Mouse (Mus musculus) heart, embryonic 14.5 days (tissue): ENCODE results near the gene Neurod2. TPM values are rescaled to one million over a fixed set of nuclear protein-coding genes. Genes with fewer than 3 reads are reported as not detected.

Source experiments
- ATAC-seq: fragments of 200-750 bp; cut with Nextera tagmentation; 2 replicates; pipeline ENCODE4 v1.8.0; 2017; ENCODE audit warnings: low read depth, moderate TSS enrichment; ENCODE audit not compliant: insufficient number of reproducible peaks, insufficient read depth, low FRiP score
- H3K27ac ChIP-seq, 2 experiments: fragments of 200-500 bp in 1 of 2; fragments of 300-500 bp in 1 of 2; sonication (generic) in 1 of 2; replicated peaks in 1 of 2; 2 replicates each; pipeline ENCODE4 v1.5.1; 2012 to 2014; ENCODE audit warnings: low read depth in 2 of 2, low read length in 2 of 2, control low read depth in 1 of 2, mild to moderate bottlenecking in 1 of 2, mixed read lengths in 1 of 2; ENCODE audit not compliant: control insufficient read depth in 1 of 2, insufficient read depth in 1 of 2
- H3K27me3 ChIP-seq: fragments of 300-500 bp; sonication (generic); 2 replicates; pipeline ENCODE4 v1.6.1; 2014; ENCODE audit warnings: mild to moderate bottlenecking, low read length, control low read depth; ENCODE audit not compliant: control insufficient read depth, insufficient read depth
- H3K36me3 ChIP-seq: fragments of 300-500 bp; sonication (generic); 2 replicates; pipeline ENCODE4 v1.6.1; 2014; ENCODE audit warnings: mild to moderate bottlenecking, control low read depth, low read length, mixed read lengths; ENCODE audit not compliant: control insufficient read depth, insufficient read depth
- H3K4me1 ChIP-seq, 2 experiments: fragments of 200-500 bp in 1 of 2; fragments of 300-500 bp in 1 of 2; sonication (generic) in 1 of 2; 2 replicates each; pipeline ENCODE4 v1.6.1; 2012 to 2014; ENCODE audit warnings: low read length in 2 of 2, control low read depth in 1 of 2, mixed read lengths in 1 of 2; ENCODE audit not compliant: control insufficient read depth in 2 of 2, insufficient read depth in 2 of 2
- H3K4me2 ChIP-seq: fragments of 300-500 bp; sonication (generic); 2 replicates; pipeline ENCODE4 v1.6.1; 2014; ENCODE audit warnings: mild to moderate bottlenecking, low read length
- H3K4me3 ChIP-seq, 2 experiments: fragments of 200-500 bp in 1 of 2; fragments of 300-500 bp in 1 of 2; sonication (generic) in 1 of 2; 2 replicates each; pipeline ENCODE4 v1.5.1; 2012 to 2014; ENCODE audit warnings: low read length in 2 of 2, mild to moderate bottlenecking in 2 of 2, control low read depth in 1 of 2, low read depth in 1 of 2, moderate library complexity in 1 of 2; ENCODE audit not compliant: control insufficient read depth in 1 of 2, insufficient read depth in 1 of 2
- H3K9ac ChIP-seq: fragments of 300-500 bp; sonication (generic); 2 replicates; pipeline ENCODE4 v1.6.1; 2014; ENCODE audit warnings: mild to moderate bottlenecking, low read length
- H3K9me3 ChIP-seq: fragments of 300-500 bp; sonication (generic); 2 replicates; pipeline ENCODE4 v1.6.1; 2016; ENCODE audit warnings: low read length, control low read depth; ENCODE audit not compliant: control insufficient read depth
- WGBS: fragments of 180-500 bp; shearing (Covaris S2); extraction: QIAGEN DNeasy Blood & Tissue Kit; methylation state at CpG from one replicate; pipeline ENCODE4 v1.1.7; 2014; 5-methylcytosine and 5-hydroxymethylcytosine counted together
- polyA plus RNA-seq: library from polyadenylated mRNA; unstranded; fragments of >200 nt; fragmentation: Nextera tagmentation; extraction: Ambion mirVana; gene quantifications from 2 replicates; pipeline ENCODE4 v1.2.1, GENCODE M21; 2014

Gene Neurod2
- polyA plus RNA-seq, 1 experiment from 2014 or later: not detected

- ATAC-seq: no peak
- H3K4me2 ChIP-seq: no peak overlapping the region
- peaks cover 3 to 13% of the 10 kb centered on the region in 2 experiments; a peak in 3 of 4 replicates for H3K4me1 ChIP-seq
- no peak overlapping the region for H3K9ac ChIP-seq
- no peak overlapping the region for H3K4me3 ChIP-seq
- peaks cover 97% of the 10 kb centered on the region for H3K27me3 ChIP-seq
- no peak overlapping the region for H3K27ac ChIP-seq
- H3K36me3 ChIP-seq: no peaks in the 10 kb centered on the region
- 10% methylated on average over 9 of the region's 9 CpGs for WGBS
- H3K9me3 ChIP-seq: no peaks in the 10 kb centered on the region
Observed at GRCm38 (mm10) chr11:98335250-98335649, 5.8 kb upstream of the Neurod2 start.

GRCm38 (mm10) chr11:98333981-98334741 lies 4.7 kb upstream of the Neurod2 start:
- Histone ChIP-seq H3K4me3 (peak overlapping the region in 1 of 2 experiments; percentile 20; a peak in 2 of 4 replicates), H3K36me3 (no peaks in the 10 kb centered on the region), H3K27ac (no peak overlapping the region), H3K4me2 (peak overlapping the region; percentile 44), H3K9me3 (no peaks in the 10 kb centered on the region), H3K4me1 (peaks cover 0 to 6% of the 10 kb centered on the region in 2 experiments; a peak in 1 of 4 replicates), H3K9ac (no peak overlapping the region), H3K27me3 (peaks cover 97% of the 10 kb centered on the region)
- no peak for ATAC-seq
- WGBS: 4% methylated on average over 32 of the region's 41 CpGs

GRCm38 (mm10) chr11:98333263-98333696 lies 3.8 kb upstream of the Neurod2 start:
- WGBS: 76% methylated on average over 10 of the region's 10 CpGs

GRCm38 (mm10) chr11:98332841-98333240 lies 3.4 kb upstream of the Neurod2 start:
- WGBS: 63% methylated on average over 4 of the region's 4 CpGs

More at GRCm38 (mm10) chr11:98333263-98333696, 3.8 kb upstream of the Neurod2 start:
- no peaks in the 10 kb centered on the region for H3K9me3 ChIP-seq
- H3K36me3 ChIP-seq: no peaks in the 10 kb centered on the region
- peaks cover 100% of the 10 kb centered on the region for H3K27me3 ChIP-seq
- H3K4me1 ChIP-seq: peaks cover 0 to 12% of the 10 kb centered on the region in 2 experiments; a peak in 1 of 4 replicates
- no peak overlapping the region for H3K4me3 ChIP-seq
- no peak overlapping the region for H3K9ac ChIP-seq
- no peak for ATAC-seq
- no peak overlapping the region for H3K4me2 ChIP-seq
- H3K27ac ChIP-seq: no peak overlapping the region

GRCm38 (mm10) chr11:98332186-98332585 lies 2.7 kb upstream of the Neurod2 start:
- Histone ChIP-seq H3K4me1 (peaks cover 3 to 23% of the 10 kb centered on the region in 2 experiments; a peak in 3 of 4 replicates), H3K9ac (no peak overlapping the region), H3K9me3 (no peaks in the 10 kb centered on the region), H3K27me3 (peaks cover 100% of the 10 kb centered on the region), H3K36me3 (no peaks in the 10 kb centered on the region), H3K4me3 (no peak overlapping the region), H3K27ac (no peak overlapping the region), H3K4me2 (no peak overlapping the region)
- 74% methylated on average over 3 of the region's 3 CpGs for WGBS
- ATAC-seq: no peak

More at GRCm38 (mm10) chr11:98332841-98333240, 3.4 kb upstream of the Neurod2 start:
- H3K4me1 ChIP-seq: peaks cover 2 to 16% of the 10 kb centered on the region in 2 experiments; a peak in 2 of 4 replicates
- H3K9ac ChIP-seq: no peak overlapping the region
- H3K4me2 ChIP-seq: no peak overlapping the region
- no peak overlapping the region for H3K4me3 ChIP-seq
- H3K9me3 ChIP-seq: no peaks in the 10 kb centered on the region
- H3K27me3 ChIP-seq: peaks cover 100% of the 10 kb centered on the region
- ATAC-seq: no peak
- H3K27ac ChIP-seq: no peak overlapping the region
- no peaks in the 10 kb centered on the region for H3K36me3 ChIP-seq

- no peak overlapping the region for H3K9ac ChIP-seq
- peaks cover 100% of the 10 kb centered on the region for H3K27me3 ChIP-seq
- 46% methylated on average over 1 of the region's 1 CpGs for WGBS
- peaks cover 3 to 24% of the 10 kb centered on the region in 2 experiments; a peak in 3 of 4 replicates for H3K4me1 ChIP-seq
- ATAC-seq: no peak
- no peak overlapping the region for H3K4me2 ChIP-seq
- H3K27ac ChIP-seq: no peak overlapping the region
- H3K9me3 ChIP-seq: no peaks in the 10 kb centered on the region
- H3K36me3 ChIP-seq: no peaks in the 10 kb centered on the region
- no peak overlapping the region for H3K4me3 ChIP-seq
Observed at GRCm38 (mm10) chr11:98331401-98331800, 2.0 kb upstream of the Neurod2 start.

GRCm38 (mm10) chr11:98330745-98331204 lies 1.3 kb upstream of the Neurod2 start:
- no peaks in the 10 kb centered on the region for H3K36me3 ChIP-seq
- H3K4me1 ChIP-seq: peaks cover 3 to 24% of the 10 kb centered on the region in 2 experiments; a peak in 3 of 4 replicates
- no peaks in the 10 kb centered on the region for H3K9me3 ChIP-seq
- no peak overlapping the region for H3K9ac ChIP-seq
- no peak overlapping the region for H3K4me3 ChIP-seq
- no peak for ATAC-seq
- peaks cover 100% of the 10 kb centered on the region for H3K27me3 ChIP-seq
- H3K4me2 ChIP-seq: no peak overlapping the region
- no peak overlapping the region for H3K27ac ChIP-seq
- WGBS: 38% methylated on average over 2 of the region's 2 CpGs
